Mouse (Mus musculus) kidney, postnatal 36 days (tissue): Measurements from ENCODE around the gene Orm2.

Experiments
- DNase-seq, 2 experiments: peaks; one replicate each; pipeline ENCODE4 v3.0.0; 2021 to 2022; ENCODE audit warnings: mixed read lengths in 2 of 2

Orm2 gene

GRCm38 (mm10) chr4:63408247-63408646 is 46.0 kb downstream of the Orm2 start:
- DNase-seq, result no peak

DNA sequence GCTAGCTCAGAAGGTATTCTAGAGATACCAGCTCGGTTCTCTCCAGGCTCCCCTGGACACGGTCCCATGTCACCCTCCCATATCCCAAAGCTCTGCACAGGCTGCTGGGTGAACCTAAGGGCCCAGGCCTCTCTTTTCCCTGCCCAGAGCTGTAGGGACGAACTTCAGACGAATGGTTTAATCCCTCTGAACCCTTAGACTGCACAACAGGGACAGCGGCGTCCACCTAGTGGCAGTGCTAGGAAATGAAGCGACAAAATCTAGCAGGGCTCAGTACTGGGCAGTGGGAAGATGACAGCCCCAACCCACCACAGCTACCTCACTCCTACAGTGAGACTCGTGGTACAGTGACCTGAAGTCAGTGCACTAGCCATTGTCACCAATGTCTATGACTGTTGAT is 46.4 kb downstream of the Orm2 start:
- DNase-seq, result peak; percentile 42 to 75

- DNase-seq, result peak in 1 of 2 experiments; percentile 34
Observed at GRCm38 (mm10) chr4:63409317-63409907, 47.2 kb downstream of the Orm2 start.

GRCm38 (mm10) chr4:63409908-63410582 is 47.8 kb downstream of the Orm2 start:
- peak in 1 of 2 experiments; percentile 26 for DNase-seq

DNA sequence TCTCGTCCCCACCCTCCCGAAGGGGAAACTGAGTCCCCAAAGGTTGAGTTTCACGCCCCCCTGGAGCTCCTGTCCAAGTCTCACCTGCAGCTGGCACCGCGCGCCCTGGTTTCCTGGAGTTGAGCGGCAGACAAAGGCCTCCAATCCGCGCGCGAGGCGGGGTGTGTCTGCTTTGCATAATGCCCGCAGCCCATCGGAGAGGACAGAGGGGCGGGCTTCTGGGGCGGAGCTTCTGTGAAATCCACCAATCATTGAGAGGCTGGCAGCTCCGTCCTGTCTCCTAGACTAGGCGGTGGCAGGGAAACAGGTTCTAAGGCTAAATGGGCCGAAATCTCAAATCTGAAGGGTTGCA is 48.3 kb downstream of the Orm2 start:
- peak; percentile 94 to 96 for DNase-seq

GRCm38 (mm10) chr4:63411222-63411621 is 49.0 kb downstream of the Orm2 start:
- no peak for DNase-seq

GRCm38 (mm10) chr4:63414951-63415350 is 52.7 kb downstream of the Orm2 start:
- DNase-seq, result no peak
